Mouse (Mus musculus): ENCODE measurements around the gene Zscan26.
"Not testable (repeated sequence)": the region's sequence is repeated elsewhere in the genome, so short reads cannot be mapped to it uniquely, and the experiment has no call there.

Gene Zscan26

GRCm38 (mm10) chr13:21453449-21453848 is at the start of gene Zscan26:
Gene Zscan26, minus strand, starts transcription at chr13:21453730.
- peak; percentile 68 for DNase-seq (ENCODE audit: low read depth)

- no peak for DNase-seq (ENCODE audit: low read depth)
Observed at GRCm38 (mm10) chr13:21502296-21502695, 48.8 kb upstream of the Zscan26 start.

- not testable (repeated sequence) for DNase-seq (ENCODE audit: low read depth)
Observed at GRCm38 (mm10) chr13:21501182-21501581, 47.7 kb upstream of the Zscan26 start, which contains the start of gene Gm11273. Gene Gm11273, minus strand, starts transcription at chr13:21501418.

DNA sequence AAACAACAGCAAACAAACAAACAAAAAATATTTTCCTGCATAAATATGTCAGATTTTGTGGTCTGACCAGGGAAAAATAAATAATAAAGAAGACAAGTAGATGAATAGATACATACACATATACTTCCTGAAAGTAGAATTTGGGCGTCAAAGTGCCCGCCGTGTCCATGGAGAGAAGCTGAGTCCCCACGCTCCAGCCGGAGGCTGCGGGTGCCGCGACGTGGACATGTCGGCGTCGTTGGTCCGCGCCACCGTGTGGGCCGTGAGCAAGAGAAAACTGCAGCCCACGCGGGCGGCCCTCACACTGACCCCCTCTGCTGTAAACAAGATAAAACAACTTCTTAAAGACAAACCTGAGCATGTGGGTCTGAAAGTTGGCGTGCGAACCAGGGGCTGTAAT is 41.5 kb upstream of the Zscan26 start, which contains the start of gene AK157302:
Gene AK157302 (plus strand): TSS at position 144 of the 400 bp plus-strand sequence.
- no peak for DNase-seq (ENCODE audit: low read depth)

- DNase-seq (ENCODE audit: low read depth) = no peak
Observed at GRCm38 (mm10) chr13:21492847-21493246, 39.3 kb upstream of the Zscan26 start.

- DNase-seq (ENCODE audit: low read depth) = no peak
Observed at GRCm38 (mm10) chr13:21486881-21487280, 33.4 kb upstream of the Zscan26 start.

- DNase-seq (ENCODE audit: low read depth) = not testable (repeated sequence)
Observed at GRCm38 (mm10) chr13:21478759-21479670, 25.5 kb upstream of the Zscan26 start, which contains the start of the genes Zkscan4 and Gm10065. Gene Zkscan4, plus strand, starts transcription at chr13:21478907. Gene Gm10065, minus strand, starts transcription at chr13:21479441.

DNA sequence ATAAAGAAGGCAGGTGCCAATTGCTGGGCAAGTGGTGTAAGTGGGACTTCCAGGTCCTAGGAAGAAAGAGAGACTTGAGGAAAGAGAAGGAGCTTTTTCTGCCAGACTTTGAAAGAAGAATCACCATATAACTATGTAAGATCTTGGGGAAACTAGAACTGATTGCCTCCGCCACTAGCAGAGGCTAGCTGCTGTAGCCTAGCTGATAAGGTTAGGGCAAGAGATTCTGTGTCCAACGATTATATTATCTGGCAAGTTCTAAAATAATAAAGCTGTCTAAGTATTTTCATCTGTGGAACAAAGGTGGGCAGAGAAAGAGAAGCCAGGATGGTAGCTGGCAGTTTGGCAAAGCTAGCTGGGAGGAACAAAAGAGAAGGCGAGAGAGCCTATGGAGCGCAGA is 18.9 kb upstream of the Zscan26 start:
- no peak for DNase-seq (ENCODE audit: low read depth)

DNA sequence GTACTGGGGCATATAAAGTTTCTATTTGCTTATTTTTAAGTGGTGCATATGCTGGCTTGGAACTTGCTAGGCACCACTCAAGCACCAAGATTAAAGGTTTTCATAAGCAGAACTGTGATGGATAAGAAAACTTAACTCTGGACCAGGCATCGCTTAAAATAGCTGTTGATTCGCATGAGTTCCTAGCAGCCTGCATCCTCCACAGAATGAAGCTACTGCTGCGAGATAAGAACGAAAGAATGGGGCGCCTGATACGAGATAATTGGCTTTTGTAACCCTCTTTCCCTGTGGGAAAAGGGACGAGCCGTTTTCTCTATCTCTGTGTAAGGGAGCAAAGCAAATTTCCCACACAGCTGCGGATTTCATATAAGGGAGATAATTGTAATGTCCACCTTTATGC is 15.6 kb upstream of the Zscan26 start:
- no peak for DNase-seq (ENCODE audit: low read depth)

GRCm38 (mm10) chr13:21468061-21469019 is 14.8 kb upstream of the Zscan26 start, which contains the start of gene Nkapl:
Gene Nkapl, minus strand, starts transcription at chr13:21468509.
- peak; percentile 88 for DNase-seq (ENCODE audit: low read depth)

DNA sequence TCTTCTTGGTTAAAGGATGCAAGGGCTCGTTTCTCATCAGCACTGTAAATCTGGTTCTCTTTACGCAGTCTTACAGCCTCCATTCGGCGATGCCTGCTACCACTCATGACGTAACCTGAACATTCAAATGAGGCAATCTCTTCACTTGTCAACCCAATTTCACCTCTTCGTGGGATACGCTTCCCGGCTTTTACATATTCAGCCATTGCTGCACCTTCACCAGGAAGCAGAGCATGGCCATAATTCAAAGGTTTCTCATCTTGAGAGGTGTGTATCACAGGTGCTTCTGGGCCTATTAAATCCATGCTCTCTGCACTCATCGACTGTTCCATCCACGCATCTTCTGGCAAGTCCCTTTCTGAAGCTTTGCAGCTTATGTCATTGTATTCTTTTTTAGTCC is 13.8 kb upstream of the Zscan26 start:
- no peak for DNase-seq (ENCODE audit: low read depth)

DNA sequence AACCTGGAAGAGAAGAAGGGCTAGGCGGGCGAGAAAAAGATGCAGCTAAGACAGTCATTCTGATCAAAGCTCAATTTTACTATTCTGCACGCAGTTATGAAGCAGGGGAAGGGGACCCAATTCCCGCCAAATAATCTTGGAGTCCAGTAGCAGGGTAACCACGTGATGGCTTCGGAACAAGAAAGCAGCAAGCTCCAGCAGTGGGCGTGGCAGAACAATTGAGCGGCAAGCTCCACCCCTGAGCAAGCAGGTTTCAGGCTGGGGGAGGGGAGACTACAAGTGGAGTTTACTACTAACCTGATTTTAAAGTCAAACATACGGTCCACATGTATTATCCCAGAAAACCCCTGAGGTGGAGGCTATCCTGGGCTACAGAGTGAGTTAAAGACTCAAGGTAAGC is 9.0 kb upstream of the Zscan26 start:
- DNase-seq (ENCODE audit: low read depth) = not testable (repeated sequence)

GRCm38 (mm10) chr13:21456347-21456746 is 2.8 kb upstream of the Zscan26 start:
- DNase-seq (ENCODE audit: low read depth) = no peak

GRCm38 (mm10) chr13:21454133-21454532 is 603 bp upstream of the Zscan26 start:
- no peak for DNase-seq (ENCODE audit: low read depth)

DNA sequence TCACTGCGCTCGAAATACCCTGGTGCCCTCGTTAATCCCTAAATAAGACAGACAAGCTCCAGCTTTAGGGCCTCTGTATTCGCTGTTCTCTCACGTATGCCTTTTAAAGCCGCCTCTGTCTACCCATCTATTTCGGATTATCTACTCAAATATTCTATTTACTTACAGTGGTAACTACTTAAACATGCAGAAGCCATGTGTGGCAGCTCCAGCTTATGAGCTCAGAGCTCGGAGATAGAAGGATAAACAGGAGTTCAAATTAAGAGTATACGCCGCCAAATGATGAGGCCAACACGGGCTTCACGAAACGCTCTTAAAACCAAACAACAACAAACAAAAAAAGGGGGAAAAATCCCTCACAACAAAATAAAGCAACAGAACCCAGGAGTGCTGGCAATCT is 488 bp downstream of the Zscan26 start:
- no peak for DNase-seq (ENCODE audit: low read depth)

- DNase-seq (ENCODE audit: low read depth) = no peak
Observed at GRCm38 (mm10) chr13:21447856-21448614, 5.5 kb downstream of the Zscan26 start.

GRCm38 (mm10) chr13:21446796-21447195 is 6.7 kb downstream of the Zscan26 start:
- DNase-seq (ENCODE audit: low read depth) = no peak

DNA sequence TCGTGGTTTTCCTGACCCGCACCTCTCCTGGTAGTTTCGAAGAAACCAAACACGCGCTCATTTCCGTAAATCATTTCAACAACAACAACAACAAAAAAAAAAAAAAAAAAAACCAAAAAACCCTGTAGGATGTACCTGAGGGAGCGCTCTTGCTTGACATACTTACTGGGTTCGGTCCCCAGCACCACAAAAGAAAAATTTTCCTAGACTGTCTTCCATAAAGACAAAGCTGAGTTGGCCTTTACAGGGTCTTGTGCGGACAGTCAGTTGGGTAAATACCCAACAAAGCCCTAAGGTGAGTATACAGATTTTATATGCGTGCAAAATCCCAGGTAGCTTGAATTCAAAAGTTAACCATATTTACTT is 12.3 kb downstream of the Zscan26 start:
- no peak for DNase-seq (ENCODE audit: low read depth)

- peak; percentile 69 for DNase-seq (ENCODE audit: low read depth)
Observed at GRCm38 (mm10) chr13:21440503-21441206, 12.9 kb downstream of the Zscan26 start, which contains the start of gene Pgbd1. Gene Pgbd1, minus strand, starts transcription at chr13:21441058.

- no peak for DNase-seq (ENCODE audit: low read depth)
Observed at GRCm38 (mm10) chr13:21435476-21435875, 18.1 kb downstream of the Zscan26 start.

DNA sequence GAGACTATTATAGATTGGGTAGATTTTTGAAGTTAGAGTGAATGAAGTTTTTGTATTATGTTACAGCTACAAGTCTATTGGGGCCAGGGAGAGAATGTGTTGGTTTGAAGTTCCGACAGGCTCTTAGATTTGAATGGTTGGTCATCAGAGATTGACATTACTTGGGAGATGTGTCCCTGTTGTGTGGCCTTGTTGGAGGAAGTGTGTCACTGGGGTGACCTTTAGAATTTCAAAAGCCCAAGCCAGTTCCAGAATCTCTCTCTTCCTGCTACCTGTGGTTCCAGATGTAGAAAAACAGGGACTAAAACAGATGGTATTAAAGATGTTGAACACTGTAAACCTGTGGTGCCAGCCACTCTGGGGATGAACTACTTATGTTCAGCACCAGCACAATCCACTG is 25.9 kb downstream of the Zscan26 start:
- no peak for DNase-seq (ENCODE audit: low read depth)

Measured in c-Kit-positive CD71-positive TER-119-negative erythroid progenitor cells, embryonic 14.5 days (primary cell).